Mouse (Mus musculus) heart, postnatal 0 days (tissue): ENCODE data around the gene Pex13. TPM values are rescaled to one million over a fixed set of nuclear protein-coding genes. Genes with fewer than 3 reads are reported as not detected.
A peak's percentile ranks its signal among the peaks of the same experiment; 100 is the strongest.

ENCODE experiments used
- ATAC-seq: fragments of 200-750 bp; cut with Nextera tagmentation; 2 replicates; pipeline ENCODE4 v1.8.0; 2017; ENCODE audit warnings: low read depth, moderate number of reproducible peaks, moderate library complexity; ENCODE audit not compliant: insufficient read depth
- DNase-seq: peaks from one replicate; pipeline ENCODE4 v3.0.0-alpha.2; 2016; ENCODE audit warnings: low spot score
- H3K27ac ChIP-seq: fragments of 300-500 bp; sonication (generic); 2 replicates; pipeline ENCODE4 v1.5.1; 2014; ENCODE audit warnings: low read depth, mild to moderate bottlenecking
- H3K27me3 ChIP-seq: fragments of 300-500 bp; sonication (generic); 2 replicates; pipeline ENCODE4 v1.6.1; 2014; ENCODE audit warnings: low read length, mixed read lengths; ENCODE audit not compliant: control insufficient read depth, insufficient read depth
- H3K36me3 ChIP-seq: fragments of 300-500 bp; sonication (generic); replicated peaks from 2 replicates; pipeline ENCODE4 v1.6.1; 2014; ENCODE audit warnings: low read length, mixed read lengths; ENCODE audit not compliant: control insufficient read depth, insufficient read depth
- H3K4me1 ChIP-seq: fragments of 300-500 bp; sonication (generic); 2 replicates; pipeline ENCODE4 v1.6.1; 2014; ENCODE audit warnings: antibody characterized with exemption; ENCODE audit not compliant: control insufficient read depth, insufficient read depth
- H3K4me2 ChIP-seq: fragments of 300-500 bp; sonication (generic); 2 replicates; pipeline ENCODE4 v1.6.1; 2014; ENCODE audit warnings: low read depth, mild to moderate bottlenecking, low read length, moderate library complexity
- H3K4me3 ChIP-seq: fragments of 300-500 bp; sonication (generic); 2 replicates; pipeline ENCODE4 v1.5.1; 2014; ENCODE audit warnings: low read depth, low read length
- H3K9ac ChIP-seq: fragments of 300-500 bp; sonication (generic); replicated peaks from 2 replicates; pipeline ENCODE4 v1.6.1; 2014; ENCODE audit warnings: low read depth, low read length, mixed read lengths
- H3K9me3 ChIP-seq: fragments of 300-500 bp; sonication (generic); replicated peaks from 2 replicates; pipeline ENCODE4 v1.6.1; 2016; ENCODE audit warnings: low read length; ENCODE audit not compliant: control insufficient read depth
- CTCF ChIP-seq: IDR thresholded peaks from 2 replicates; pipeline ENCODE4 v1.5.1; 2016; ENCODE audit warnings: antibody characterized with exemption, control low read depth, low read depth
- EP300 ChIP-seq: IDR thresholded peaks from 2 replicates; pipeline ENCODE4 v1.6.1; 2016; ENCODE audit warnings: antibody characterized with exemption, low read depth
- WGBS: fragments of 180-500 bp; shearing (Covaris S2); extraction: QIAGEN DNeasy Blood & Tissue Kit; methylation state at CpG from one replicate; pipeline ENCODE4 v1.1.7; 2014; 5-methylcytosine and 5-hydroxymethylcytosine counted together
- polyA plus RNA-seq: library from polyadenylated mRNA; unstranded; fragments of >200 nt; fragmentation: Nextera tagmentation; extraction: Ambion mirVana; gene quantifications from 2 replicates; pipeline ENCODE4 v1.2.1, GENCODE M21; 2015
- total RNA-seq: library from RNA; depleted of rRNA; stranded (reverse); fragments of >200 nt; gene quantifications from 2 replicates; pipeline ENCODE4 v1.2.3, GENCODE M21; 2014; ENCODE audit warnings: low replicate concordance

Pex13 gene
- total and polyA plus RNA-seq, 2 experiments from 2014 or later: 12.7 to 27.8 TPM

DNA sequence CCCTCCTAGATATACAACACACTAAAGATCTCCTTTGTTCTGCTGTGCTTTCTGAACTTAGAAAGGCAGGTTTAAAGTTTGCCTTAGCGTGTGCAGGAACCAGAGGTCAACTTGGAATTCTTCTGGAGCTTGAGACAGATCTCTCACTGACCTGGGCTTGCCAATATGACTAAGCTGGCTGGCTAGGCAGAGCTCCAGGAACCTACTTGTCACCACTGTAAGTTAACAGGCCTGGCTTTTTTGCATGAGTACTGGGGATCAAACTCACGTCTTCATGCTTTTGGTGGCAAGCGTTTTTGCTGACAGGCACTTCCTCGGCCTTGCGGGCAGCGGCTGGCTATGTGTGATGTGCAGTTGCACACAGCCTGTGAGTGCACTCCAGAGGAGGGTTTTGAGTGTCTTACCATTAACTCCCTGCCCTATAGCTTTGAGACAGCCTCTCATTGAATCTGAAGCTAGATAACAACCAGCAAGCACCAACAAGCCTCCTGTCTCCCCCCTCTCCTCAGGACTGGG lies 14.7 kb upstream of the Pex13 start:
- DNase-seq (no peak), ATAC-seq (no peak)
- Histone ChIP-seq H3K36me3 (peaks cover 52% of the 10 kb centered on the region), H3K9ac (no peak overlapping the region), H3K27me3 (no peaks in the 10 kb centered on the region), H3K4me3 (no peak overlapping the region), H3K9me3 (no peaks in the 10 kb centered on the region), H3K27ac (no peak overlapping the region), H3K4me2 (no peak overlapping the region), H3K4me1 (no peaks in the 10 kb centered on the region)
- 73% methylated on average over 6 of the region's 6 CpGs for WGBS
- TF ChIP-seq EP300 (no peak), CTCF (no peak)

DNA sequence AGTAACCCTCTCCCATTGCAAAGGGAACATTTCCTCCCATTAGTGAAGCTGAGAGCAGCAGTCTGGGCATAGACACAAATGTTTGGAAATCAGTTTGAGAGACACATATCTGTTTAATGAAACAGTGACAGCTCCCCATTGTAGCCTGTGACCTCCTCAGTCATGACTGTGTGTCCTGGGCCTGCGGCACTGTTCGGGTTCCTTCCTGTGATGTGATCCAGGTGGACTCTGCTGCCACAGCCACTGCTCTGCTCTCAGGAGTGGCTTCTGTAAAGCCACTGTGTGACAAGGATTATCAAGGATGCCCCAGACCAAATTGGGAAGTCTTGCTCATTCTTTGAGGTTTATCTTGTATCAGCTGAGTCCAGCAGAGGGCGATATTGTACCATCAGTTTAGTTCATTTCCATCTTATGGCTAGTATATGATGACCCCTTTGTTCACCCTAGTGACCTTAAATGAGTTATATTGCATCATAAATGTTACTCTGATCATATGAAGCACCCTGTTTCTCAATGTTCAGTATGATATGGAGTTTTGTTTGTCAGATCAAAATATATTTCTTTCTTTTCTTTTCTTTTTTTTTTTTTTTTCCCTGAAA lies 13.4 kb upstream of the Pex13 start:
- TF ChIP-seq EP300 (no peak), CTCF (peak; percentile 80)
- H3K9me3 ChIP-seq: no peaks in the 10 kb centered on the region
- no peak for ATAC-seq
- no peaks in the 10 kb centered on the region for H3K27me3 ChIP-seq
- H3K9ac ChIP-seq: no peak overlapping the region
- no peaks in the 10 kb centered on the region for H3K4me1 ChIP-seq
- WGBS: 41% methylated on average over 3 of the region's 3 CpGs
- no peak overlapping the region for H3K4me3 ChIP-seq
- H3K4me2 ChIP-seq: no peak overlapping the region
- H3K27ac ChIP-seq: no peak overlapping the region
- peaks cover 59% of the 10 kb centered on the region for H3K36me3 ChIP-seq
- peak; percentile 14 for DNase-seq

GRCm38 (mm10) chr11:23676100-23676499 lies 10.3 kb upstream of the Pex13 start:
- TF ChIP-seq CTCF: no peak
- TF ChIP-seq EP300: no peak
- Histone ChIP-seq H3K4me3 (no peak overlapping the region), H3K4me1 (no peaks in the 10 kb centered on the region), H3K9ac (no peak overlapping the region), H3K4me2 (no peak overlapping the region), H3K36me3 (peaks cover 62% of the 10 kb centered on the region), H3K9me3 (no peaks in the 10 kb centered on the region), H3K27ac (no peak overlapping the region), H3K27me3 (no peaks in the 10 kb centered on the region)
- 91% methylated on average over 5 of the region's 5 CpGs for WGBS
- ATAC-seq (no peak), DNase-seq (no peak)

DNA sequence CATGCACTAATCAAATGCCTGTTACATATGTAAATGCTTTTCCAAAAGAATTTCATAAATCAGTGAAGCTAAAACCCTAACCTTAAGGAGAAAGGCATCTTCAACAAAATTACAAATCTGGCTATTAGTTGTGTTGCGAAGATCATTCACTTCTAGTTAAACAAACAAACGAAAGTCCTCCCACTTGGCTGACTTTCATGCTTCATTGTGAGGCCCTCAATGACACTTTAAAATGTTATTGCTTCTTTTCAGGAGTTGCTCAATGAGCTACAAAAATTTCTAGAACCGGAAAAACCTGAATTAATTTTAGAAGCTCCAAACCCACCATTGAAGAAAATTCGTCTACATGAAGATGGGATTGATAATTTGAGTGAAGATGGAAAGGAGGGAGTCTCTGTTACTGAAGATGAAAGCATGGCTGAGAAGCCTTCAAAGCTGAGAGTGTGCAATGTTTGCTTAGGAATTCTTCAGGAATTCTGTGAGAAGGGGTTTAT lies 6.5 kb upstream of the Pex13 start:
- ATAC-seq (no peak), DNase-seq (no peak)
- peaks cover 38% of the 10 kb centered on the region for H3K36me3 ChIP-seq
- no peak overlapping the region for H3K4me3 ChIP-seq
- no peak overlapping the region for H3K4me2 ChIP-seq
- 87% methylated on average over 4 of the region's 4 CpGs for WGBS
- no peak for TF ChIP-seq CTCF
- H3K4me1 ChIP-seq: no peaks in the 10 kb centered on the region
- no peaks in the 10 kb centered on the region for H3K27me3 ChIP-seq
- H3K9me3 ChIP-seq: no peaks in the 10 kb centered on the region
- no peak overlapping the region for H3K27ac ChIP-seq
- no peak overlapping the region for H3K9ac ChIP-seq

GRCm38 (mm10) chr11:23667128-23667527 lies 1.4 kb upstream of the Pex13 start:
- H3K9ac ChIP-seq: no peak overlapping the region
- no peak for TF ChIP-seq CTCF
- TF ChIP-seq EP300: no peak
- DNase-seq: no peak

More at GRCm38 (mm10) chr11:23667128-23667527, 1.4 kb upstream of the Pex13 start:
- Histone ChIP-seq H3K9me3 (no peaks in the 10 kb centered on the region), H3K4me2 (peak overlapping the region; percentile 78), H3K4me3 (peak overlapping the region; percentile 97; the same call in 1 of the 2 replicates), H3K27me3 (no peaks in the 10 kb centered on the region), H3K4me1 (0 out of 2 replicates have a peak, but pooled peaks cover 6% of the 10 kb centered on the region), H3K27ac (no peak overlapping the region), H3K36me3 (no peaks in the 10 kb centered on the region)
- WGBS: 29% methylated on average over 3 of the region's 3 CpGs
- no peak for ATAC-seq
